Mouse (Mus musculus) testis, adult 2 months (tissue): ENCODE measurements around the gene Pcdh19. TPM values are rescaled to one million over a fixed set of nuclear protein-coding genes. Genes with fewer than 3 reads are reported as not detected.
A peak's percentile ranks its signal among the peaks of the same experiment; 100 is the strongest.
"Not testable (repeated sequence)": the region's sequence is repeated elsewhere in the genome, so short reads cannot be mapped to it uniquely, and the experiment has no call there.

Experiments
- H3K27ac ChIP-seq: fragments of 200-500 bp; 2 replicates; pipeline ENCODE4 v1.5.1; 2012; ENCODE audit warnings: low read depth, low read length; ENCODE audit not compliant: control insufficient read depth, insufficient read depth
- H3K27me3 ChIP-seq: fragments of 200-500 bp; 2 replicates; pipeline ENCODE4 v1.6.1; 2012; ENCODE audit warnings: mild to moderate bottlenecking, low read length, moderate library complexity; ENCODE audit not compliant: control insufficient read depth, insufficient read depth
- H3K36me3 ChIP-seq: fragments of 200-500 bp; 2 replicates; pipeline ENCODE4 v1.6.1; 2012; ENCODE audit warnings: mild to moderate bottlenecking, low read length; ENCODE audit not compliant: control insufficient read depth, insufficient read depth
- H3K4me1 ChIP-seq: fragments of 200-500 bp; 2 replicates; pipeline ENCODE4 v1.6.1; 2012; ENCODE audit warnings: low read length; ENCODE audit not compliant: control insufficient read depth, insufficient read depth
- H3K4me3 ChIP-seq: fragments of 200-500 bp; 2 replicates; pipeline ENCODE4 v1.5.1; 2012; ENCODE audit warnings: low read depth, mild to moderate bottlenecking, low read length, moderate library complexity, mixed read lengths; ENCODE audit not compliant: control insufficient read depth
- CTCF ChIP-seq: fragments of 200-500 bp; IDR thresholded peaks from 2 replicates; pipeline ENCODE4 v1.5.1; 2012; ENCODE audit warnings: low read depth, mild to moderate bottlenecking, inconsistent platforms, low read length, moderate library complexity; ENCODE audit not compliant: control insufficient read depth, insufficient read depth, insufficient replicate concordance
- POLR2A ChIP-seq: fragments of 200-500 bp; IDR thresholded peaks from 2 replicates; pipeline ENCODE4 v1.6.1; 2012; ENCODE audit warnings: low read depth, mild to moderate bottlenecking, inconsistent platforms, low read length, moderate library complexity; ENCODE audit not compliant: control insufficient read depth
- polyA plus RNA-seq: library from polyadenylated mRNA; depleted of rRNA; stranded (reverse); fragments of >200 nt; gene quantifications from 2 replicates; pipeline ENCODE4 v1.2.3, GENCODE M21; 2012; rRNA removed

Pcdh19 gene
- polyA plus RNA-seq = 0.06 and 0.09 TPM in 2 replicates

DNA sequence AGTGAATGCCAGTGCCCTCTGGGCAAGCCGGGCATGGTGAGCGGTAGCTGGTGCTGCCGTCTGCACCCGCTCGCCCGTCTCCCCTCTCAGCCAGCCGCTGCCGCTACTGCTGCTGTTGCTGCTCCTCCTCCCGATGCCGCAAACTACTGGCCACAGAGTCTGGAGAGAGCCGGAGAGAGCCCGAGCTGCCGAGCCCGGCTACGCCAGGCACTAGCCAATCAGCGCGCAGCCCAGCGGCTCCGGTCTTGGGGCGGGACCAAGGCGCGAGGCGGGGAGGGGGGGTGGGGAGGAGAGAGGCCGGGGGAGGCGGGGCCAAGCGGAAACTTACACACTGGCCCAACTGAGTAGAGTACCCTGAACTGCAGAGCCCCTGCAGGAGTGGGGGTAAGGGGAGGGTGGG lies at the start of gene Pcdh19:
Gene Pcdh19, minus strand, starts transcription at position 148 of the 400 bp plus-strand sequence.
- H3K4me1 ChIP-seq = peaks cover 20% of the 10 kb centered on the region
- TF ChIP-seq POLR2A (no peak), CTCF (no peak)
- no peaks in the 10 kb centered on the region for H3K27me3 ChIP-seq

DNA sequence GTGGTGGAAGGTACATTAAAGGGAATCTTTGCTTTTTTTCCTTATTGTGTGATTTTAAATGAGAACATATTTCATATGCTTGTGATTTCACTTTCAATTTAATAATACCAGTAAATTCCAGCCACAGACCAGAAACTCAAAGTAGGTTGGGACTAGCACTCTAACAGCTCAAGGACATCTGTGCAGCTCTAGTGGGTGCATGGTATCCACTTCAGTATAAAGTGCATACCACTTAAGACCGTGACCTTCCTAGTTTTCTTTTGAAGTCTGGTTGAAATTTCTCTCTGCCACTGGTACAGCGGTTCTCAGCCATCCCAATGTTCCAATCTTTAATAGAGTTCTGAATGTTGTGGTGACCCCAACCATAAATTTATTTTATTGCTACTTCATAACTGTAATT lies 47.1 kb upstream of the Pcdh19 start:
- Histone ChIP-seq H3K4me3 (no peak overlapping the region), H3K27me3 (no peaks in the 10 kb centered on the region), H3K27ac (no peak overlapping the region), H3K4me1 (no peaks in the 10 kb centered on the region), H3K36me3 (no peaks in the 10 kb centered on the region)
- TF ChIP-seq CTCF = no peak
- no peak for TF ChIP-seq POLR2A

More for the DNA sequence above, at the start of gene Pcdh19:
- no peak within 1 kb of the TSS for H3K27ac ChIP-seq
- no peaks in the 10 kb centered on the region for H3K36me3 ChIP-seq
- peak within 1 kb of the TSS; percentile 78 for H3K4me3 ChIP-seq

DNA sequence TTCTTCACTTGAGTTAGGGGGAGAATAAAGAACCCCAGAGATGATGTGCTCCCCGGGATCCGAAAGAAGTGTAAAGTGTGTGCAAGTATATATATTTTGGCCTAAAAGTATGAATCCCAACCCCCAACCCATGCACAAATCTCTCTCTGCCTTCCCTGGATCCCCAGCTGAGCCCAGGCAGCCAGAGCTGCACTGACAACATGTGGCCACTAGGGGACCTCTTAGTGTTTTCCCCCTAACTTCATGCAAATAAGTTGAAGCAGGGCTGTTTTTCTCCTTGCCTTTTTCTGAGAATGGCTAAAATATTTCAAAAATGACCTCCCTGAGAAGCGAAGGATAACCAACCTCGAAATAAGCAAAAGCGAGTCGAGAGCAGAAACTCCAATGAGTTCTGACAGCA lies 46.2 kb upstream of the Pcdh19 start:
- no peak for TF ChIP-seq POLR2A
- TF ChIP-seq CTCF = peak; percentile 53; the same call in 1 of the 2 replicates
- no peaks in the 10 kb centered on the region for H3K4me1 ChIP-seq

DNA sequence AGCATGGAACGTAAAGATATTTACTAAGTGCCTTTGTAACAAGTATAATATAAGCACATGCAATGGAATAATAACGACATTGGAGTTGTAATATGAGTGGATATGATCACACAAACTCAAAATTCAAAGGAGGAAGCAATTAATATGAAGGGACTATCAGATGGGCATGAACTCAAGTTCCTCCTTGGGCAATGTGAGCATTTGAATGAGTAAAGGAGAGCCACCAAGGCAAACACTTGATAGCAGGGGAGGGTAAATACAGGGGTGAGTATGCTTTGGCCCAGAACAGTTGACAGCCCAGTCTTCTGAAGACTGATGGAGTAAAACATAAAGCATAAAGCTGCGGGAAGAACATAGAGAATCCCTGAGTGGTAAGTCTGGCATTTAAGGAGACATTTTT lies 32.7 kb upstream of the Pcdh19 start:
- TF ChIP-seq CTCF (no peak), POLR2A (no peak)
- Histone ChIP-seq H3K4me1 (no peaks in the 10 kb centered on the region), H3K27ac (no peak overlapping the region), H3K27me3 (no peaks in the 10 kb centered on the region), H3K36me3 (no peaks in the 10 kb centered on the region), H3K4me3 (no peak overlapping the region)

More for the DNA sequence above, 46.2 kb upstream of the Pcdh19 start:
- no peak overlapping the region for H3K4me3 ChIP-seq
- no peaks in the 10 kb centered on the region for H3K27me3 ChIP-seq
- H3K27ac ChIP-seq = no peak overlapping the region
- H3K36me3 ChIP-seq = no peaks in the 10 kb centered on the region

DNA sequence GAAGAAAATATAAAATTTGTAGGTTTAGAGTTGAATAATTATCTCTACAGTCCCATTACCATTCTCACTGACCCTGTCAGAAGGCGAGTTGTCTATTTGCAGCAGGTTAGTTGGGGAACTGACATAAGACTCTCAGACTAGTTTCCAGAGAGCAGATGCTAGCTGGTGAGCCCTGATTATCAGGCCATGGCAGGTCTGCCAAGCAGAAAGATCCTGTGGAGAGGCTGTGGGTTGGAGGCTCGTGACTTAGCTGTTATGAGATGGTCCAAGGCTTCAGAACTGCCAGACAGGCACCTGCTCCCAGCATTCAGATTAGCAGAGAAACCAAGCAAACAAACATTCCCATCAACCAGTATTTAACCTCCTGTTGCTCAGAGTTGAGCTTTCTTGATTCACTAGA lies 21.8 kb upstream of the Pcdh19 start:
- Histone ChIP-seq H3K27ac (no peak overlapping the region), H3K4me1 (no peaks in the 10 kb centered on the region), H3K36me3 (no peaks in the 10 kb centered on the region), H3K4me3 (no peak overlapping the region), H3K27me3 (no peaks in the 10 kb centered on the region)
- TF ChIP-seq POLR2A (no peak), CTCF (no peak)

DNA sequence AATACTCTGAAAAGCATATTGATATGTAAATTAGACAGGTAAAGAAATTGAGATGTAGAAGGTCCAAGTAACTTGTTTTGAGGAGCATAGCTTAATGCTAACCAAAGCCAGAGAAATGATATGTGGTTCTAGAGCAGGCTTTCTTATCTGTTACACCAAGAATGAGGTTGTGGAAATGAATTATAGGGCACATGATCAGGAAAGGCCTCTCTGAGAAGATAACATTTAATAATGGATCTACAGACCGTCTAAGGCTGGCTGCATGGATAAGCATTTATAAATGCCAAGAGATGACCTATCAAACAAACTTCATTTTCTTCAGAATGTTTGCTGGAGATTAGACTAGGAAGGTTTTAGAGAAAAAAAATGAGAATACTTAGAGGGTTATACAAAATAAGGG lies 14.1 kb upstream of the Pcdh19 start:
- Histone ChIP-seq H3K4me1 (no peaks in the 10 kb centered on the region), H3K27ac (no peak overlapping the region), H3K4me3 (no peak overlapping the region), H3K27me3 (no peaks in the 10 kb centered on the region), H3K36me3 (no peaks in the 10 kb centered on the region)
- TF ChIP-seq CTCF = no peak
- TF ChIP-seq POLR2A = no peak

DNA sequence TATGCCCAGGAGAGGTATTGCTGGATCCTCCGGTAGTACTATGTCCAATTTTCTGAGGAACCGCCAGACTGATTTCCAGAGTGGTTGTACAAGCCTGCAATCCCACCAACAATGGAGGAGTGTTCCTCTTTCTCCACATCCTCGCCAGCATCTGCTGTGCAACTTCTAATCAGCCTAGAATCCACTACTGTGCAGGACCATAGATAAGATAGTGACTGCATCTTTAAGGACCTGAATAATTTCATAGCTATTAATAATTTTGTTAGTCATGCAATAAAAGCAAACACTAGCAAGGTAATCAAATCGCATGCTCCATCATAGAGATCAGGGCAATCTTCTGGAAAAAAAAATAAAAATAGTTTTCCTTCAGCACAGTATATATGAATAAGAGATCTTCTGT lies 9.1 kb upstream of the Pcdh19 start:
- H3K36me3 ChIP-seq, H3K4me3 ChIP-seq, H3K27me3 ChIP-seq, H3K27ac ChIP-seq, H3K4me1 ChIP-seq: not testable (repeated sequence)

DNA sequence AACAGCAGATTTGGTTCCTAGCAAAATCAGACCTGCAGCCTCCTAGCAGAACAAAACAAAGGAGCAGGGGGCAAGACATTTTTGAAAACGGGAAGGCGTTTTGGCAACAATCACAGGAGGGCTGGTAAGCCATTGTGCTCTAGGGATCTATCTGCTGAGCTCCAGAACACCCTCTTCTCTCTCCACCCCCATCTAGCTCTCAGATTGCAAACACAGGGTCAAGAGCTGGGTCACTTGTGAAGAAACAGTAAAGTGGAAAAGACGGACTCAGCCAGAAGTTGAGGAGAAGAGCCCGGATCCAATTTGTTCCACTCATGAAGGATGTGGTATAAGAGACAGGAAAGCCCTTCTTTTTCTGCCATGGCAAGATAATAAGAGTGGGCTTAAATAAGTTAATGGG lies 7.7 kb upstream of the Pcdh19 start:
- Histone ChIP-seq H3K27me3 (no peaks in the 10 kb centered on the region), H3K27ac (no peak overlapping the region), H3K36me3 (no peaks in the 10 kb centered on the region), H3K4me1 (no peaks in the 10 kb centered on the region), H3K4me3 (no peak overlapping the region)
- no peak for TF ChIP-seq POLR2A
- no peak for TF ChIP-seq CTCF
